Mouse (Mus musculus) retina, adult 2 months (tissue): ENCODE data around the gene Llgl2.

Experiments
- DNase-seq: peaks from one replicate; pipeline ENCODE4 v3.0.0-alpha.2; 2012; ENCODE audit warnings: low read depth, low spot score

Llgl2 gene

DNA sequence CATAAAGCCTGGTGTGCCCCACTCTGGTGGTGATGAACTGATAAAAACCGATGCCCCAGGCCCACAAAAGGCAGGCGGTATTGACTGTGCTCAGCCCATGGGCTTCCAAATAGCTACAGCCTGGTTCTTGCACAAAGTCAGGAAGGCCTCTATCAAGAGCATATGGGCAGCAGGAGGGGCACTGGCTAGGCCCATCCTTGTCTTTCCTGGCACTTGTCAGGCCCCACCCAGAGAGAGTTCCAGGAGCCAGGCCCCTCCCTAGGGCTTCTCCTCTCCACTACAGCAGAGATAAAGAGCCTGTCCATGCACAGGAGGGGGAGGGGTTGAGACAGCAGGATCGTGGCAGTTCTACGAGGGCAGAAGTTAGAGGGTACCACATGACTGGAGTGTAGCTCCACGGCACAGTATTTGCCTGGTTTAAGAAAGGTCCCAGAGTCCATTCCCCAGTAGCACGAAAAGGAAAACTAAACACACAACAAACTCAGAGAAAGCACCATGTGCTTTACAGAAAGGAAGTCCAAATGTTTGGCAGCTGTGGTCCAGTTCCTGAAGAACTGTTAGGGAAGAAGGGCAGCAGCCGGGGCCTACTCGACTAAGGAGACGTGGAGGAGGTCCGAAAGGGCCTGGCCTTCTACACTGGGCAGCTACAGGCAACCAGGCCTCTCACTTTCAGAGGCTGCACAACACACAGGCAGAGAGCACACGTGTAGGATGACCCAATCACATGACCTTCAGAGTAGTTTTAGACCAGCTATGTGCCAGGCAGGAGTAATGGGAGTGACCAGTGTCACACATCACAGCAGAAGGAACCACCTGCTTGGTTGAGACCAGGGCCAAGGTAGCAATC is 79.8 kb downstream of the Llgl2 start:
- DNase-seq: no peak

DNA sequence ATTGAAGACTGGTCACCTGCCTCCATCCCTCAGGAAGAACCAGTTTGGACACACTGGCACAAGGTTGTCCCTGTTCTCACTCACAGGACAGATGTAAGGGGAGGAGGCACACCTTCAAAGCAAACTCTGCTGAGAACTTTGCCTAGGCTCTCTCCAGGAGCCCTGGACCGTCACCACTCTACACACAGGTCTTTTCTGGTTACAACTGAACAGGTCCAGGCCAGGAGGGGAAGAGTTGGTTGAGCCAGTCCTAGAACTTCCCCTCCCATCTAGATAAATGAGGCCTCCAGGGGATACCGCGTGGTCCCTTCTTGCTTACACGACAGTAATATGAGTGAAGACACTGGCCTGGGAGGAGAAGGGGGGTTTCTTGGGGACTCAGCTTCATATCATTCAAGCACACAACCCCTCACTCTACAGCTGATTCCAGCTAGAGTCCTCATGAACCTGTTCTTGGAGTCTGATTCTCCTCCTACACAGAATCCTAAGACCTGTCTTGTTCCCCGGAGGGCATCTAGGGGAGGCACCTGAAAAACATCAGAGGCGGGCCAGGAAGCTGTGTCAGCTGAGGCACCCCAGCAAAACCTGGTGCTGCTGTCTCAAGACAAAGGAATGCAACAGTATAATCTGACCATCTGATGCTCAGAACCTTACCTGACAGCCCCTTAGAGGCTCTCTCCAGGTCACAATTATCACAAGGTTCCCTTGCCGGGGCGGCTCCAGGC is 80.5 kb downstream of the Llgl2 start:
- DNase-seq: no peak
